Mouse (Mus musculus) ovary, postnatal 10 days (tissue): Measurements from ENCODE around the gene Itih3.

Source experiments
- DNase-seq: peaks from one replicate; pipeline ENCODE4 v3.0.0; 2022; ENCODE audit warnings: low spot score

Itih3 gene

GRCm38 (mm10) chr14:30923375-30924105, at the start of gene Itih3:
Itih3 (minus strand) TSS chr14:30923760.
- DNase-seq: no peak

- DNase-seq: no peak
Measured at GRCm38 (mm10) chr14:30960366-30960765, 36.8 kb upstream of the Itih3 start.

GRCm38 (mm10) chr14:30959031-30959430, 35.5 kb upstream of the Itih3 start:
- no peak for DNase-seq

GRCm38 (mm10) chr14:30958517-30958916, 35.0 kb upstream of the Itih3 start:
- DNase-seq: no peak

- peak; percentile 90 for DNase-seq
Measured at GRCm38 (mm10) chr14:30951154-30951825, 27.7 kb upstream of the Itih3 start, which contains the start of gene Nek4. Nek4 (plus strand) TSS chr14:30951377.

GRCm38 (mm10) chr14:30949986-30950385, 26.4 kb upstream of the Itih3 start:
- no peak for DNase-seq

GRCm38 (mm10) chr14:30944745-30945144, 21.2 kb upstream of the Itih3 start:
- DNase-seq: no peak

- peak; percentile 44 for DNase-seq
Measured at GRCm38 (mm10) chr14:30943860-30944674, 20.5 kb upstream of the Itih3 start.

GRCm38 (mm10) chr14:30943038-30943437, 19.5 kb upstream of the Itih3 start, which contains the start of gene Itih1:
Itih1 (minus strand) TSS chr14:30943289.
- no peak for DNase-seq

GRCm38 (mm10) chr14:30942254-30942653, 18.7 kb upstream of the Itih3 start:
- no peak for DNase-seq

- DNase-seq: no peak
Measured at GRCm38 (mm10) chr14:30933351-30933750, 9.8 kb upstream of the Itih3 start.

GRCm38 (mm10) chr14:30930386-30930785, 6.8 kb upstream of the Itih3 start:
- no peak for DNase-seq

GRCm38 (mm10) chr14:30925492-30925891, 1.9 kb upstream of the Itih3 start:
- DNase-seq: no peak

GRCm38 (mm10) chr14:30922053-30922670, 1.4 kb downstream of the Itih3 start:
- no peak for DNase-seq

- DNase-seq: no peak
Measured at GRCm38 (mm10) chr14:30916516-30916915, 7.0 kb downstream of the Itih3 start.

GRCm38 (mm10) chr14:30913404-30913803, 10.2 kb downstream of the Itih3 start:
- no peak for DNase-seq

GRCm38 (mm10) chr14:30912641-30913040, 10.9 kb downstream of the Itih3 start:
- DNase-seq: no peak

GRCm38 (mm10) chr14:30911141-30911540, 12.4 kb downstream of the Itih3 start:
- no peak for DNase-seq

GRCm38 (mm10) chr14:30907814-30908265, 15.7 kb downstream of the Itih3 start:
- no peak for DNase-seq

GRCm38 (mm10) chr14:30906001-30906400, 17.6 kb downstream of the Itih3 start:
- DNase-seq: no peak

GRCm38 (mm10) chr14:30904307-30904706, 19.3 kb downstream of the Itih3 start:
- no peak for DNase-seq

GRCm38 (mm10) chr14:30903036-30903435, 20.5 kb downstream of the Itih3 start:
- no peak for DNase-seq
